Mouse (Mus musculus) embryonic facial prominence, embryonic 12.5 days (tissue): ENCODE results near the gene Fermt2. TPM values are rescaled to one million over a fixed set of nuclear protein-coding genes. Genes with fewer than 3 reads are reported as not detected.
"Not testable (repeated sequence)": the region's sequence is repeated elsewhere in the genome, so short reads cannot be mapped to it uniquely, and the experiment has no call there.

Experiments
- ATAC-seq: fragments of 200-750 bp; cut with Nextera tagmentation; 2 replicates; pipeline ENCODE4 v1.8.0; 2017; ENCODE audit not compliant: insufficient number of reproducible peaks, insufficient read depth, low FRiP score, low TSS enrichment
- H3K27ac ChIP-seq: fragments of 300-500 bp; sonication (generic); 2 replicates; pipeline ENCODE4 v1.5.1; 2016; ENCODE audit warnings: mild to moderate bottlenecking
- H3K27me3 ChIP-seq: fragments of 300-500 bp; sonication (generic); 2 replicates; pipeline ENCODE4 v1.6.1; 2016; ENCODE audit warnings: mild to moderate bottlenecking, moderate library complexity
- H3K36me3 ChIP-seq: fragments of 300-500 bp; sonication (generic); 2 replicates; pipeline ENCODE4 v1.6.1; 2016; ENCODE audit warnings: mild to moderate bottlenecking
- H3K4me1 ChIP-seq: fragments of 300-500 bp; sonication (generic); 2 replicates; pipeline ENCODE4 v1.6.1; 2016
- H3K4me2 ChIP-seq: fragments of 300-500 bp; sonication (generic); replicated peaks from 2 replicates; pipeline ENCODE4 v1.6.1; 2016; ENCODE audit warnings: mild to moderate bottlenecking, moderate library complexity
- H3K4me3 ChIP-seq: fragments of 300-500 bp; sonication (generic); 2 replicates; pipeline ENCODE4 v1.5.1; 2016; ENCODE audit warnings: mild to moderate bottlenecking
- H3K9ac ChIP-seq: fragments of 300-500 bp; sonication (generic); 2 replicates; pipeline ENCODE4 v1.6.1; 2016; ENCODE audit warnings: mild to moderate bottlenecking, moderate library complexity
- H3K9me3 ChIP-seq: fragments of 300-500 bp; sonication (generic); 2 replicates; pipeline ENCODE4 v1.6.1; 2016; ENCODE audit warnings: mild to moderate bottlenecking, moderate library complexity
- WGBS: fragments of 180-500 bp; shearing (Covaris S2); methylation state at CpG from one replicate; pipeline ENCODE4 v1.1.7; 2016; 5-methylcytosine and 5-hydroxymethylcytosine counted together
- polyA plus RNA-seq: library from polyadenylated mRNA; unstranded; fragments of >200 nt; fragmentation: Nextera tagmentation; extraction: Ambion mirVana; gene quantifications from 2 replicates; pipeline ENCODE4 v1.2.1, GENCODE M21; 2016

Fermt2 gene
- polyA plus RNA-seq, 1 experiment from 2014 or later: 111 TPM

- Histone ChIP-seq H3K27ac (0 out of 2 replicates have a peak overlapping the region, but pooled peaks have one; percentile 11), H3K9ac (no peak overlapping the region), H3K4me1 (no peaks in the 10 kb centered on the region), H3K9me3 (no peaks in the 10 kb centered on the region), H3K4me3 (no peak overlapping the region), H3K27me3 (no peaks in the 10 kb centered on the region), H3K4me2 (no peak overlapping the region), H3K36me3 (peaks cover 36% of the 10 kb centered on the region)
- WGBS: 40% methylated on average over 9 of the region's 9 CpGs
- ATAC-seq: peak; percentile 47; the same call in 1 of the 2 replicates
Observed at GRCm38 (mm10) chr14:45478977-45479806, 50.7 kb downstream of the Fermt2 start.

DNA sequence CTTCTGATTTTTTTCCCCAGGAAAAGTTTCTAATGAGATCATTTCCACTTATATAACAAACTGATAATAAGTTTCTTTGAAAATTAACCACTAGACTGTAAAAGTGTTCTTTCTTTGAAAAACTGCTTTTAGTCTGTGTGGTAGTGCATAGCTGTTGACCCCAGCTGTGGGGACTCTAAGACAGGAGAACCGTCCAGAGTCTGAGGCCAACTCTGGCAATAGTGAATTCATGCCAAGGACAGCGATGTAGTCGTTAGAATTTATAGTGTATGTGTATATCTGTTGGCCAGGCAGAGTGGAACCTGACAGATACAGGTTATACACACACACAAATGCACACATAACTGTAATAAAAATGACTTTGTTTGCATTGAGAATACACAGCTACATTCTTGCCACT is 51.4 kb downstream of the Fermt2 start:
- Histone ChIP-seq H3K36me3 (peaks cover 37% of the 10 kb centered on the region), H3K9me3 (no peaks in the 10 kb centered on the region), H3K27ac (no peak overlapping the region), H3K27me3 (no peaks in the 10 kb centered on the region), H3K4me3 (no peak overlapping the region), H3K9ac (no peak overlapping the region), H3K4me1 (no peaks in the 10 kb centered on the region), H3K4me2 (no peak overlapping the region)
- ATAC-seq: no peak
- 68% methylated on average over 3 of the region's 3 CpGs for WGBS

GRCm38 (mm10) chr14:45477651-45478050 is 52.3 kb downstream of the Fermt2 start:
- Histone ChIP-seq H3K9ac (no peak overlapping the region), H3K4me1 (no peaks in the 10 kb centered on the region), H3K4me2 (no peak overlapping the region), H3K36me3 (peaks cover 45% of the 10 kb centered on the region), H3K27ac (no peak overlapping the region), H3K9me3 (no peaks in the 10 kb centered on the region), H3K4me3 (no peak overlapping the region), H3K27me3 (no peaks in the 10 kb centered on the region)
- ATAC-seq: no peak
- WGBS: 23% methylated on average over 8 of the region's 8 CpGs

DNA sequence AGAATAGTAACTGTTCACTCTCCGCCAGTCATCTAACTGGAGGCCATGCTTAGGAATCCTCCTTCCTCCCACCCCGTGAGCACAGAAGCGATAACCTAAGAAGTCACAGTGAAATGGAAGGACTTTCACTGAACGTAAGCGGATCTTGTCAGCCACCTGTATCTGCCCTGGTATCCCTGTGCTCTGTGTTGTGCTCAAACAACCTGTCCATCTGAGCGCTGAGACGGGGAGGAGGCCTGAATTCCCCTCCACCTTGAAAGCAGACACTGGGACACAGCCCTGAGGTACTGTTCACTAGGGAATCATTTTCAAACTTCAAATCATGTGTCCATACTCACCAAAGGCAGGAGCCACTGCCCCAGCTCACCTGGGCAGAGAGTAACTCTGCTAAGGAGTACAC is 52.9 kb downstream of the Fermt2 start:
- no peak overlapping the region for H3K9ac ChIP-seq
- 84% methylated on average over 7 of the region's 7 CpGs for WGBS
- no peaks in the 10 kb centered on the region for H3K27me3 ChIP-seq
- ATAC-seq: no peak
- no peaks in the 10 kb centered on the region for H3K9me3 ChIP-seq
- no peak overlapping the region for H3K27ac ChIP-seq
- H3K4me3 ChIP-seq: no peak overlapping the region
- H3K4me1 ChIP-seq: no peaks in the 10 kb centered on the region
- H3K36me3 ChIP-seq: peaks cover 47% of the 10 kb centered on the region
- H3K4me2 ChIP-seq: no peak overlapping the region

GRCm38 (mm10) chr14:45472536-45472935 is 57.4 kb downstream of the Fermt2 start:
- Histone ChIP-seq H3K4me1 (no peaks in the 10 kb centered on the region), H3K4me2 (no peak overlapping the region), H3K9me3 (no peaks in the 10 kb centered on the region), H3K27me3 (no peaks in the 10 kb centered on the region), H3K9ac (no peak overlapping the region), H3K27ac (no peak overlapping the region), H3K4me3 (no peak overlapping the region), H3K36me3 (peaks cover 62% of the 10 kb centered on the region)
- 92% methylated on average over 10 of the region's 10 CpGs for WGBS
- ATAC-seq: no peak

DNA sequence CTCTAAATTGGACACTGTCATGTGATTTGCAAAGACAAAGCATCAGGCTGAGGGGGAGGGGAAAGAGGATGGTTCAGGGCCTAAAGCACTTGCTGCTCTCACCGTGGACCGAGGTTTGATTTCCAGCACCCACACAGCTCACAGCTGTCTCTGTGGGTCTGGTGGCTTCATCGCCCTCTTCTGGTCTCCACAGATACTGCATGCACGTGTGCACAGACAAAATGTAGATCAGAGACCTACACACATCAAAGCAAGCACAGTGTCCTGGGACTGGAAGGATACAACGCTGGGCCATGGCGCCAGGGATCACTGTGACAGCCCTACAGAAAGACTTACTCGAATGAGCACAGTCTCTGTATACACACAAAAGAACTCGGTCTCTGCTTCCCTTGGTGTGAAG is 60.5 kb downstream of the Fermt2 start:
- Histone ChIP-seq H3K4me1 (peaks cover 4% of the 10 kb centered on the region; the same call in 1 of the 2 replicates), H3K4me3 (no peak overlapping the region), H3K4me2 (no peak overlapping the region), H3K27ac (no peak overlapping the region), H3K27me3 (no peaks in the 10 kb centered on the region), H3K9me3 (no peaks in the 10 kb centered on the region), H3K9ac (no peak overlapping the region), H3K36me3 (peaks cover 75% of the 10 kb centered on the region)
- ATAC-seq: no peak
- whole genome bisulfite sequencing: 95% methylated on average over 8 of the region's 8 CpGs

DNA sequence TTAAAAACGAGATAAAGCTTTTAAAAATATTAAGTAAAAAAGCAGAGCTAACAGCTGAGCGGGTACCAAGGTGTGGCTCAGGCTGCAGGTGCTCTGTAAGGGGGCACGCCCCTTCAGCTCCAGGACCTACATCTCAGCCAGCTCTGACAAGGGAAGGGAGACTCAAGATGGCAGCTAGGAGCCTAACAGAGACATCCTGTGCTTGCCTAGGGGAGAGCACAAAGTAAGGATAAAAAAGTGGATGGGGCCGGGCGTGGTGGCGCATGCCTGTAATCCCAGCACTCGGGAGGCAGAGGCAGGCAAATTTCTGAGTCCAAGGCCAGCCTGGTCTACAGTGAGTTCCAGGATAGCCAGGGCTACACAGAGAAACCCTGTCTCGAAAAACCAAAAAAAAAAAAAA is 63.5 kb downstream of the Fermt2 start:
- H3K4me1 ChIP-seq: peaks cover 25% of the 10 kb centered on the region
- H3K9ac ChIP-seq, H3K9me3 ChIP-seq, H3K27ac ChIP-seq, H3K27me3 ChIP-seq, H3K4me3 ChIP-seq, ATAC-seq, H3K4me2 ChIP-seq: not testable (repeated sequence)
- WGBS: 91% methylated on average over 7 of the region's 8 CpGs
- H3K36me3 ChIP-seq: peaks cover 76% of the 10 kb centered on the region

DNA sequence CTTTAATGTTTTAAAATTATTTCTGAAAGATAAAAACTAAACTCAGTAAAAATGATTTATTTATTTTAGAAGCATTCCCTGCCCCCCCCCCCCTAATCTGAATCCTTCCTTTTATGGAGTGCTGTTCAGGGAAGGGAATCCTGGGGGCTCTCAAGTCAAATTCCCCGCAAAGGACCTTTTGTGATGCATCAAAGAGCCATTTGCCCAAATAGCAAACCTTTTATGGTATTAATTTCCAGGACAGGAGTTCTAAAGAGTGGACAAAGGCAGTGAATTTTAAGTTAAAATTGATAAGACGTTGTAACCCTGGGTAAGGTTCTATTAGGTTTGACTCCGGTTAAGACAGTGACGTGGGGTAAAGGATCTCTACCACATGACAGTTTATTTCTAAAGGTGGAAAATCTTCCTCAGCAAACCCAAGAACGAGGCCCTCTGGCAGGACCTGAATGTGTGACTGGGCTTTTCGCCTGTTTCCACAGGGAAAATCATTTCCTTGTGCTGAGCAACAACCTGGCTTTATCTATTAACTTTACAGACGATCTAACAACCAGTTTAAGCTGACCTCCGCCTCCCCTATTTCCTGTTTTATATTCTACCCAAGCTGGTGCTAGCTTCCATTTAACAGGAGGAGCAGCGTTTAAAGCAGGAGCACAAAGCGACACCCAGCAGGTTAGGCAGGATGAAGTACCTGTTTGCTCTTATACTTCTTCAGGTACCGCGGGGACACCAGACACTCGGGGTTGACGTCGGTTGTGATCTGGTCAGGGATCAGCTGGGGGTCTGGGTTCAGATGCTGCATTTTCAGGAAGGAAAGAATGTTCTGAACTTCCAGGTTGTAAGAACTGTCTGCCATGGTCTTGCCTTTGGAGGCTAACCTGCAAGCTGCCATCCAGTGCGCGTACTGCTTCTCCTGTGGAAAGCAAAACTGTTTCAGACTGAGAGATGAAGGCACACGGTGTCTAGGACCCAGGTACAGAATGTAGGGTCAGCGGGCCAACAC is 65.6 kb downstream of the Fermt2 start:
- 60% methylated on average over 19 of the region's 19 CpGs for WGBS
- no peak overlapping the region for H3K9ac ChIP-seq
- H3K9me3 ChIP-seq: no peaks in the 10 kb centered on the region
- no peaks in the 10 kb centered on the region for H3K27me3 ChIP-seq
- H3K4me2 ChIP-seq: no peak overlapping the region
- no peak overlapping the region for H3K27ac ChIP-seq
- no peak for ATAC-seq
- peaks cover 25% of the 10 kb centered on the region for H3K4me1 ChIP-seq
- H3K36me3 ChIP-seq: peaks cover 74% of the 10 kb centered on the region
- no peak overlapping the region for H3K4me3 ChIP-seq

- Histone ChIP-seq H3K4me1 (peaks cover 25% of the 10 kb centered on the region), H3K27me3 (no peaks in the 10 kb centered on the region), H3K27ac (peak overlapping the region; percentile 12; the same call in 1 of the 2 replicates), H3K9me3 (no peaks in the 10 kb centered on the region), H3K36me3 (peaks cover 74% of the 10 kb centered on the region), H3K4me3 (no peak overlapping the region), H3K4me2 (no peak overlapping the region), H3K9ac (no peak overlapping the region)
- no peak for ATAC-seq
- 7% methylated on average over 10 of the region's 10 CpGs for WGBS
Observed at GRCm38 (mm10) chr14:45463599-45463998, 66.3 kb downstream of the Fermt2 start.

DNA sequence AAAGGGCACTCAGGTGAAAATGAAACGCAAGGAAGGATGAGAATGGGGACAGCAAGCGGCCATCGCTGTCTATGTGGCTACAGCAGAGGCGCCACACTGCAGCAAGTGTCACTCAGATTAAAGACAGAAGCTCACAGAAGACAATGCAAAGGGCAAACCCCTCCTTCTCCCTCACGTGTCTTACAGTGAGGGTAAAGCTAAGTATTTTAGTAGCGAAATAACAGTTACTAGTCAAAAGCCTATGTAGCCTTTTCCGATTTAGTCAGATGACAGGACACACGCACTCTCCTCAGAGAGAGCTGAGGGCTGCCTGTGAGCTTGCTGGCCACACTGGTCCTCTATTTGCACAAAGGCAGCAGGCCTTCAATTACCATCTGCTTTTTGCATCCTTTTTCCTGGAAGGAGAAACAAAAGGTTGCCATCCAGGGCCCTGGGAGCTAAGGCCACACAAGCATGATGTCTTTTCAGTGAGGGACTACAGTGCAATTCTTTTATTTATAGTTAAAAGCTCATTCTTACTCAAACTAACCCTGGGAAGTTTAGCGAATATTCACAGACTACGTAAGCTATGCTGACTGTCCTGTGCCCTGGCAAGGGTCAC is 66.9 kb downstream of the Fermt2 start:
- Histone ChIP-seq H3K27ac (peak overlapping the region; percentile 27; the same call in 1 of the 2 replicates), H3K9me3 (no peaks in the 10 kb centered on the region), H3K4me2 (no peak overlapping the region), H3K9ac (no peak overlapping the region), H3K4me3 (no peak overlapping the region), H3K27me3 (no peaks in the 10 kb centered on the region), H3K36me3 (peaks cover 78% of the 10 kb centered on the region), H3K4me1 (peaks cover 25% of the 10 kb centered on the region)
- no peak for ATAC-seq
- WGBS: 59% methylated on average over 10 of the region's 10 CpGs

DNA sequence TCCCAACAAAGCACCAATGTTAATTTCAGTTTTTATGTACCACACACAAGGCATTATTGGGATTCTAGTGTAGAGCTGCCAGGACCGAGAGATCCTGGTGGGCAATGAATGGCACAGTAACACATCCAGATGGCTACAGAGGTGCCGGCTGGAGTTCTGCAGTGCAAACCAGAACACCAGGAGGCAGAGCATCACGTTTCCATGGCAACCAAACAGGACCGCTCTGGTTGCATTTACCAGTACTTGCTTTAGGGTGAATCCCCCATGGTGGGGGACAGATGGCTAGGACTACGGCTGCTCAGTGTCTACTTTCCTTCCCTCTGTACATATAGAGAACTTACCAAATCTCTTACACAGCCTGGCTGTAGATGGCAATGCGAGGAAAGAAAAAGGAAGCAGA is 67.5 kb downstream of the Fermt2 start:
- H3K4me1 ChIP-seq: peaks cover 25% of the 10 kb centered on the region
- 35% methylated on average over 6 of the region's 6 CpGs for WGBS
- H3K9me3 ChIP-seq: no peaks in the 10 kb centered on the region
- ATAC-seq: no peak
- H3K4me3 ChIP-seq: no peak overlapping the region
- H3K36me3 ChIP-seq: peaks cover 75% of the 10 kb centered on the region
- no peak overlapping the region for H3K4me2 ChIP-seq
- no peaks in the 10 kb centered on the region for H3K27me3 ChIP-seq
- no peak overlapping the region for H3K9ac ChIP-seq
- H3K27ac ChIP-seq: no peak overlapping the region
